Mouse (Mus musculus) forebrain, postnatal 0 days (tissue): Measurements from ENCODE around the gene Colgalt1. TPM values are rescaled to one million over a fixed set of nuclear protein-coding genes. Genes with fewer than 3 reads are reported as not detected.

Source experiments
- ATAC-seq: fragments of 200-750 bp; cut with Nextera tagmentation; 2 replicates; pipeline ENCODE4 v1.8.0; 2017; ENCODE audit warnings: mild to moderate bottlenecking, moderate library complexity
- DNase-seq: peaks from one replicate; pipeline ENCODE4 v3.0.0-alpha.2; 2015
- H3K27ac ChIP-seq: fragments of 300-500 bp; sonication (generic); 2 replicates; pipeline ENCODE4 v1.5.1; 2014; ENCODE audit warnings: low read depth, mild to moderate bottlenecking, antibody characterized with exemption, low read length, moderate library complexity, mixed read lengths
- H3K27me3 ChIP-seq: fragments of 300-500 bp; sonication (generic); 2 replicates; pipeline ENCODE4 v1.6.1; 2014; ENCODE audit warnings: mild to moderate bottlenecking, low read length, mixed read lengths; ENCODE audit not compliant: insufficient read depth
- H3K36me3 ChIP-seq: fragments of 300-500 bp; sonication (generic); 2 replicates; pipeline ENCODE4 v1.6.1; 2014; ENCODE audit warnings: mild to moderate bottlenecking, moderate library complexity; ENCODE audit not compliant: insufficient read depth
- H3K4me1 ChIP-seq: fragments of 300-500 bp; sonication (generic); 2 replicates; pipeline ENCODE4 v1.6.1; 2014; ENCODE audit warnings: antibody characterized with exemption; ENCODE audit not compliant: insufficient read depth
- H3K4me2 ChIP-seq: fragments of 300-500 bp; sonication (generic); 2 replicates; pipeline ENCODE4 v1.6.1; 2014; ENCODE audit warnings: low read depth, mild to moderate bottlenecking, moderate library complexity
- H3K4me3 ChIP-seq: fragments of 300-500 bp; sonication (generic); 2 replicates; pipeline ENCODE4 v1.5.1; 2014; ENCODE audit warnings: low read depth, low read length, mixed read lengths
- H3K9ac ChIP-seq: fragments of 300-500 bp; sonication (generic); 2 replicates; pipeline ENCODE4 v1.6.1; 2014; ENCODE audit warnings: mild to moderate bottlenecking
- H3K9me3 ChIP-seq: fragments of 300-500 bp; sonication (generic); 2 replicates; pipeline ENCODE4 v1.6.1; 2016; ENCODE audit warnings: low read length
- CTCF ChIP-seq: sonication (generic); IDR thresholded peaks from 2 replicates; pipeline ENCODE4 v1.5.1; 2016; ENCODE audit warnings: antibody characterized with exemption, control low read depth, low read depth
- WGBS: fragments of 180-500 bp; shearing (Covaris S2); extraction: QIAGEN DNeasy Blood & Tissue Kit; methylation state at CpG from one replicate; pipeline ENCODE4 v1.1.7; 2014; 5-methylcytosine and 5-hydroxymethylcytosine counted together
- polyA plus RNA-seq: library from polyadenylated mRNA; unstranded; fragments of >200 nt; fragmentation: Nextera tagmentation; extraction: Ambion mirVana; gene quantifications from 2 replicates; pipeline ENCODE4 v1.2.1, GENCODE M21; 2015
- total RNA-seq: library from RNA; depleted of rRNA; stranded (reverse); fragments of >200 nt; gene quantifications from 2 replicates; pipeline ENCODE4 v1.2.3, GENCODE M21; 2014; rRNA removed

The Colgalt1 gene
- total RNA-seq (84.3 and 85.6 TPM in 2 replicates), polyA plus RNA-seq (58.4 and 59.6 TPM in 2 replicates)

DNA sequence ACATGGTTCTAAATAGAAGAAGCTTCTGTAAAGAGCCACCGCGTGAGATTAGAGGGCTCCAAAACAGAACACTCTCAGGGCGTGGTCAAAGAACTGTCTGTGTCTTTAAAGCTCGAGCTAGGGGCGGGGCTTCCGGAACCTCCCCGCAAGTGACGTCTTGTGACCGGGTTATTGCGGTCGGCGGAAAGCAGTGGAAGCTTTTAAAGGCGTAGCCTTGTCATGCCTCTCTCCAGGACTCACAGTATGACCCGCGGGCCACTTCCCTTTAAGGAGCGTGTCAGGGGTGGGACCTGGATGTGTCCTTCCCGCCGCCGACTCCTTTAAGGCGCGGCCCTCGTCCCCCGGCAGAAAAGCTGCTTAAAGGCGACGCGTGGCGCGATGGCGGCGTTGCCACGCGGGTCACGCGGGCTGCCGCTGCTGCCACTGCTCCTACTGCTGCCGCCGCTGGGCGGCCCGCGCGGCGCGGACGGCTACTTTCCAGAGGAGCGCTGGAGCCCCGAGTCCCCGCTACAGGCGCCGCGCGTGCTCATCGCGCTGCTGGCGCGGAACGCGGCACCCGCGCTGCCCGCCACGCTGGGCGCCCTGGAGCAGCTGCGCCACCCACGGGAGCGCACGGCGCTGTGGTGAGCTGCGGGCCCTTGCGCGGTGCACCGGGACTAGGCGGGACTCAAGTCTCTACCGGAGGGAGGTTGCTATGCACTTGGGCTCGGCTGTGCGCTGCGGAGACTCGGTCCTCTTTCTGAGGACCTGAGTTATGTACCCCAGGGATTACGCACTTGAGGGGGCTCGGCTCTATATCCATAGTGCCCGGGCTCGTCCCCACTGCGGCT, at the start of gene Colgalt1:
Colgalt1 (plus strand) TSS at position 177 of the 830 bp plus-strand sequence.
- peak within 1 kb of the TSS; percentile 84 for H3K4me2 ChIP-seq
- no peaks in the 10 kb centered on the region for H3K9me3 ChIP-seq
- peak within 1 kb of the TSS; percentile 76 for H3K9ac ChIP-seq
- H3K27ac ChIP-seq = peak within 1 kb of the TSS; percentile 90
- WGBS = 1% methylated on average over 80 of the region's 82 CpGs
- peaks cover 9% of the 10 kb centered on the region; the same call in 1 of the 2 replicates for H3K4me1 ChIP-seq
- H3K27me3 ChIP-seq = no peaks in the 10 kb centered on the region
- H3K36me3 ChIP-seq = peaks cover 18% of the 10 kb centered on the region
- DNase-seq (peak; percentile 99), ATAC-seq (peak; percentile 99)
- H3K4me3 ChIP-seq = peak within 1 kb of the TSS; percentile 90
- peak; percentile 37 for TF ChIP-seq CTCF

GRCm38 (mm10) chr8:71561401-71561800, 49.4 kb upstream of the Colgalt1 start:
- no peak overlapping the region for H3K4me3 ChIP-seq
- DNase-seq (peak; percentile 85), ATAC-seq (peak; percentile 70)
- peak; percentile 94 for TF ChIP-seq CTCF
- no peaks in the 10 kb centered on the region for H3K9me3 ChIP-seq
- no peaks in the 10 kb centered on the region for H3K36me3 ChIP-seq
- no peak overlapping the region for H3K9ac ChIP-seq
- H3K27ac ChIP-seq = no peak overlapping the region
- H3K4me2 ChIP-seq = no peak overlapping the region
- H3K27me3 ChIP-seq = peaks cover 60% of the 10 kb centered on the region
- WGBS = 2% methylated on average over 15 of the region's 15 CpGs
- H3K4me1 ChIP-seq = no peaks in the 10 kb centered on the region

GRCm38 (mm10) chr8:71562751-71563150, 48.0 kb upstream of the Colgalt1 start:
- Histone ChIP-seq H3K4me2 (peak overlapping the region; percentile 42), H3K9ac (no peak overlapping the region; the same call in 1 of the 2 replicates), H3K27me3 (peaks cover 47% of the 10 kb centered on the region), H3K9me3 (no peaks in the 10 kb centered on the region), H3K36me3 (no peaks in the 10 kb centered on the region), H3K27ac (no peak overlapping the region), H3K4me3 (peak overlapping the region; percentile 14), H3K4me1 (no peaks in the 10 kb centered on the region)
- DNase-seq (peak; percentile 63), ATAC-seq (peak; percentile 65)
- TF ChIP-seq CTCF = peak; percentile 78
- 3% methylated on average over 33 of the region's 33 CpGs for WGBS

GRCm38 (mm10) chr8:71563992-71564391, 46.8 kb upstream of the Colgalt1 start:
- Histone ChIP-seq H3K27me3 (peaks cover 34% of the 10 kb centered on the region), H3K36me3 (no peaks in the 10 kb centered on the region), H3K4me2 (no peak overlapping the region), H3K4me3 (no peak overlapping the region), H3K9me3 (no peaks in the 10 kb centered on the region), H3K9ac (no peak overlapping the region), H3K4me1 (peaks cover 4% of the 10 kb centered on the region; the same call in 1 of the 2 replicates), H3K27ac (no peak overlapping the region)
- 86% methylated on average over 4 of the region's 4 CpGs for WGBS
- ATAC-seq (no peak), DNase-seq (no peak)
- TF ChIP-seq CTCF = peak; percentile 40

DNA sequence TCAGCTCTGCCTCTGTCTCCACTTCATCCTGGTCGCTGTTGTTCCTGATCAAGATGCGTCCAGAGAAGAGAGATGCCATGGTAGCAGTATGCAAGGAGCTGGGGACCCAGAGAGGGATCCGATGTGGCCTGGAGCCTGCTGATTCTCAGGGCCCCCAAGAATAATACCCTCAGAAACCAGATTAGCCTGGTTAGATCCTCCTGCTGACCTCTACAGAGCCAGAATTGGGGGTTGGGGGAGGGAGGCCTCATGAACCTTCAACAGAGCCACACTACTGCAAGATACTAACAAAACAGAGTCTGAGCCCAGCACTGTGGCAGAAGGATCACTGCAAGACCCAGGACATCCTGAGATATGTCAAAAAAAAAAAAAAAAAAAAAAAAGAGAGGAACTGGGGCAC, 44.3 kb upstream of the Colgalt1 start, which contains the start of gene Nxnl1:
Nxnl1 (minus strand) TSS at position 101 of the 400 bp plus-strand sequence.
- H3K9ac ChIP-seq = no peak within 1 kb of the TSS
- ATAC-seq = no peak
- H3K27ac ChIP-seq = no peak within 1 kb of the TSS
- H3K4me1 ChIP-seq = peaks cover 7% of the 10 kb centered on the region; the same call in 1 of the 2 replicates
- WGBS = 65% methylated on average over 3 of the region's 3 CpGs
- DNase-seq = no peak
- H3K36me3 ChIP-seq = no peaks in the 10 kb centered on the region
- no peak within 1 kb of the TSS for H3K4me3 ChIP-seq
- H3K9me3 ChIP-seq = no peaks in the 10 kb centered on the region
- TF ChIP-seq CTCF = no peak
- H3K4me2 ChIP-seq = no peak within 1 kb of the TSS
- H3K27me3 ChIP-seq = peaks cover 15% of the 10 kb centered on the region

GRCm38 (mm10) chr8:71567587-71567986, 43.2 kb upstream of the Colgalt1 start:
- Histone ChIP-seq H3K4me2 (no peak overlapping the region), H3K27me3 (peaks cover 4% of the 10 kb centered on the region), H3K9me3 (no peaks in the 10 kb centered on the region), H3K4me3 (no peak overlapping the region), H3K27ac (0 out of 2 replicates have a peak overlapping the region, but pooled peaks have one; percentile 50), H3K36me3 (no peaks in the 10 kb centered on the region), H3K4me1 (peaks cover 7% of the 10 kb centered on the region; the same call in 1 of the 2 replicates), H3K9ac (no peak overlapping the region)
- DNase-seq = no peak
- 76% methylated on average over 7 of the region's 7 CpGs for WGBS
- no peak for ATAC-seq
- no peak for TF ChIP-seq CTCF
